Mouse (Mus musculus): ENCODE measurements around the gene Gm2916. TPM values are rescaled to one million over a fixed set of nuclear protein-coding genes. Genes with fewer than 3 reads are reported as not detected.
"Not testable (repeated sequence)": the region's sequence is repeated elsewhere in the genome, so short reads cannot be mapped to it uniquely, and the experiment has no call there.

The Gm2916 gene
- total RNA-seq (2021), result not detected
- long read RNA-seq, experiment 1, result 0 reads
- long read RNA-seq, experiment 2, result 0 reads

DNA sequence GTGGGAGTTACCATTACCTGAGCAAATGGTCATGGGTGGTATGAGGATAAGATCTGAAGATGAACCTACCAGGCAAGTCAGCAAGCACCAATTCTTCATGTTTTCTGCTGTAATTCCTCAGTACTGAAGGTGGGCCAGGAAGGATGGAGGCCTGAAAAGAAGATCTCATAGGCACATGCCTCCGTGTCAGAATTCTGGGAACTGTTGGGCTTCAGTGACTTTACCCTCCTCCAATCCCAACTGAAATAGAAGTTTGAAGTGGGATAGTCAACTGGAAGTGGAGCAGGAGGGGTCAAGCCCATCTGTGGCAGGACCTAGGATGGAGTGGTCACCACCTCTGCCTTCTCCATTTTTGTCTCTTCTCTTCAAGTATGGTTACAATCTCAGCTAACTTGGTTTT, at the start of gene Gm2916:
Gene Gm2916, plus strand, starts transcription at position 301 of the 400 bp plus-strand sequence.
- DNase-seq (ENCODE audit: low spot score in 2 of 2), result not testable (repeated sequence)

DNA sequence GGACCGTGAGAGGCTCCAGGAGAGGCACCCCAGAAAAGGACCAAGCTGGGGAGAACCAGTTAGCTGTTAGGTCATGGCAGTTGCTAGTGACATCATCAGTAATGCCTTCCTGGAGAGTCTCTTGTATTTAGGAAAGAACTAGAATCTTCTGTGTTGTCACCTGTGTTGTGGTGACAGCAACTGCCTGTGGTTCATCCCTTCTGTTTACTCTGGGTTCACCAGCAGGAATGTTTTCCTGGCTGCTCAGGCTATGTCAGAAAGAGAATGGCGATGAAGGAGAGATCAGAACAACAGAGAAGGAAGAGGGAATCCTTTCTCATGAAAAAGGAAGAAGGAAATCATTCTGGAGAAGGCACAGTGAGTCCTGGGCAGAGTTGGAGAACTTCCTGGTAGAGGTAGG, 38.0 kb upstream of the Gm2916 start, which contains the start of gene Gm3033:
Gene Gm3033, plus strand, starts transcription at position 301 of the 400 bp plus-strand sequence.
- not testable (repeated sequence) for DNase-seq (ENCODE audit: low spot score in 2 of 2)

DNA sequence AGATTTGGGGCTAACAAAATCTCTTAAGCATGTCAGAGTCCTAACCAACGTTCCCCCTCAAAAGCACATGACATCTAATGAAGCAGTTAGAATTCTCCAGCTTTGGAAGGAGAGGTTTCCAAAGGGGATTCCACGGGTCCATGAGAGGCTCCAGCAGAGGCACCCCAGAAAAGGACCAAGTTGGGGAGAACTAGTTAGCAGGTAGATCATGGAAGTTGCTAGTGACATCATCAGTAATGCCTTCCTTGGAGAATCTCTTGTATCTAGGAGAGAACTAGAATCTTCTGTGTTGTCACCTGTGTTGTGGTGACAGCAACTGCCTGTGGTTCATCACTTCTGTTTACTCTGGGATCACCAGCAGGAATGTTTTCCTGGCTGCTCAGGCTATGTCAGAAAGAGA, 47.5 kb downstream of the Gm2916 start, which contains the start of gene Gm3029:
Gene Gm3029, plus strand, starts transcription at position 301 of the 400 bp plus-strand sequence.
- not testable (repeated sequence) for DNase-seq (ENCODE audit: low spot score in 2 of 2)

DNA sequence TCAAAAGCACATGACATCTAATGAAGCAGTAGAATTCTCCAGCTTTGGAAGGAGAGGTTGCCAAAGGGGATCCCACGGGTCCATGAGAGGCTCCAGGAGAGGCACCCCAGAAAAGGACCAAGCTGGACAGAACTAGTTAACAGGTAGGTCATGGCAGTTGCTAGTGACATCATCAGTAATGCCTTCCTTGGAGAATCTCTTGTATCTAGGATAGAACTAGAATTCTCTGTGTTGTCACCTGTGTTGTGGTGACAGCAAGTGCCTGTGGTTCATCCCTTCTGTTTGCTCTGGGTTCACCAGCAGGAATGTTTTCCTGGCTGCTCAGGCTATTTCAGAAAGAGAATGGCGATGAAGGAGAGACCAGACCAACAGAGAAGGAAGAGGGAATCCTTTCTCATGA, 79.3 kb downstream of the Gm2916 start, which contains the start of gene Gm3095:
Gene Gm3095, plus strand, starts transcription at position 301 of the 400 bp plus-strand sequence.
- not testable (repeated sequence) for DNase-seq (ENCODE audit: low spot score in 2 of 2)

Other genes with a start within 250 kb of the Gm2916 start
- gene Gm3012, start 249.7 kb upstream of the Gm2916 start, total RNA-seq (2021), result not detected
- 1 to 10 TPM in 1 of 2 experiments, under 1 TPM in 1; 0.70 to 1.1 TPM for gene Gm3020, start 232.1 kb upstream of the Gm2916 start, total RNA-seq (2021)
- gene Gm3043, start 195.4 kb upstream of the Gm2916 start, total RNA-seq (2021), result not detected
- under 1 TPM in 1 of 2 experiments, not detected in 1; 0.20 TPM for gene Gm3002, start 74.1 kb upstream of the Gm2916 start, total RNA-seq (2021)
- gene Gm3033, start 37.9 kb upstream of the Gm2916 start, total RNA-seq (2021), result not detected
- not detected for gene Gm3029, start 47.6 kb downstream of the Gm2916 start, total RNA-seq (2021)
- gene Gm3095, start 79.4 kb downstream of the Gm2916 start, total RNA-seq (2021), result not detected
- not detected for gene Gm3099, start 114.2 kb downstream of the Gm2916 start, total RNA-seq (2021)
- gene Gm5796, start 139.8 kb downstream of the Gm2916 start, total RNA-seq (2021), result 1 to 10 TPM; 1.4 to 1.6 TPM
- gene Gm3115, start 199.9 kb downstream of the Gm2916 start, total RNA-seq (2021), result not detected
- 1 to 10 TPM in 1 of 2 experiments, under 1 TPM in 1; 0.37 to 1.9 TPM for gene Gm8108, start 226.4 kb downstream of the Gm2916 start, total RNA-seq (2021)

Measured in adrenal gland, postnatal 4 days (tissue).